Mouse (Mus musculus): ENCODE results near the gene Btbd2. TPM values are rescaled to one million over a fixed set of nuclear protein-coding genes. Genes with fewer than 3 reads are reported as not detected.

Gene Btbd2
- polyA plus RNA-seq, 1 experiment from 2014 or later = 71.6 TPM

DNA sequence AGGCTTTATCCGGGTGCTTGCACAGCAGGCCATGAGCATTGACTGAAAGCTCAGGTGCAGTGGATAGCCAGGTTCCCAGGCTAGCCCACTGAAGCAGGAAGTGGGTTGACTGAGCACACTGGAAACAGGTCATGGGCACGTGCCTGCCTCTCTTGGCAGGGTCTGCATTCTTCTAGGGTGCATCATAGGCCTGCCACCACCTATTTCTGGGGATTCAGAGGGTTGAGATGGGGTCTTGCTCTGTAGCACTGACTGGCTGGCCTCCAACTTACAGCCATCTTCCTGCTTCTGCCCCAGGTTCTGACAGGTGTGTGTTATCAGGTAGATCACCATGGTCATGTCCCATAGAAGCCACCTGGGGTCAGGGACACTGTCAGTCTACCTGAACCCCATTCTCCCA, 51.9 kb downstream of the Btbd2 start:
- 97% methylated on average over 2 of the region's 2 CpGs for WGBS
- peaks cover 49% of the 10 kb centered on the region for H3K36me3 ChIP-seq (replicated peaks)
- H3K4me3 ChIP-seq = no peak overlapping the region
- H3K4me1 ChIP-seq = peaks cover 30% of the 10 kb centered on the region
- H3K27me3 ChIP-seq (ENCODE audit: poor library complexity, severe bottlenecking) = no peaks in the 10 kb centered on the region
- no peak for DNase-seq (ENCODE audit: extremely low spot score, low spot score)
- H3K9me3 ChIP-seq = no peaks in the 10 kb centered on the region
- no peak overlapping the region for H3K27ac ChIP-seq

GRCm38 (mm10) chr10:80604001-80604509, 52.8 kb downstream of the Btbd2 start:
- Histone ChIP-seq H3K27me3 (ENCODE audit: poor library complexity, severe bottlenecking) (no peaks in the 10 kb centered on the region), H3K27ac (peak overlapping the region; percentile 90; the same call in 1 of the 2 replicates), H3K4me3 (peak overlapping the region; percentile 79), H3K36me3 (replicated peaks) (peaks cover 40% of the 10 kb centered on the region), H3K4me1 (peaks cover 30% of the 10 kb centered on the region), H3K9me3 (no peaks in the 10 kb centered on the region)
- 93% methylated on average over 7 of the region's 7 CpGs for WGBS
- DNase-seq (ENCODE audit: extremely low spot score, low spot score) = no peak

GRCm38 (mm10) chr10:80603364-80603763, 53.5 kb downstream of the Btbd2 start:
- 37% methylated on average over 7 of the region's 7 CpGs for WGBS
- Histone ChIP-seq H3K4me3 (peak overlapping the region; percentile 79), H3K4me1 (peaks cover 30% of the 10 kb centered on the region), H3K27me3 (ENCODE audit: poor library complexity, severe bottlenecking) (no peaks in the 10 kb centered on the region), H3K27ac (peak overlapping the region; percentile 90), H3K9me3 (no peaks in the 10 kb centered on the region), H3K36me3 (replicated peaks) (peaks cover 33% of the 10 kb centered on the region)
- DNase-seq (ENCODE audit: extremely low spot score, low spot score) = no peak

- peak; percentile 96 for DNase-seq (ENCODE audit: extremely low spot score, low spot score)
- WGBS = under 1% methylated on average over 54 of the region's 54 CpGs
Observed at GRCm38 (mm10) chr10:80602698-80603325, 54.1 kb downstream of the Btbd2 start, which contains the start of the genes Scamp4 and Adat3. Gene Scamp4 (plus strand): TSS chr10:80602872. Gene Adat3 (plus strand): TSS chr10:80602880.

GRCm38 (mm10) chr10:80596318-80596717, 60.6 kb downstream of the Btbd2 start:
- no peaks in the 10 kb centered on the region for H3K4me1 ChIP-seq
- H3K4me3 ChIP-seq = no peak overlapping the region
- no peaks in the 10 kb centered on the region for H3K27me3 ChIP-seq (ENCODE audit: poor library complexity, severe bottlenecking)
- DNase-seq (ENCODE audit: extremely low spot score, low spot score) = no peak
- H3K36me3 ChIP-seq (replicated peaks) = no peaks in the 10 kb centered on the region
- H3K9me3 ChIP-seq = no peaks in the 10 kb centered on the region
- no peak overlapping the region for H3K27ac ChIP-seq
- 62% methylated on average over 4 of the region's 4 CpGs for WGBS

More at GRCm38 (mm10) chr10:80602698-80603325, 54.1 kb downstream of the Btbd2 start, which contains the start of the genes Scamp4 and Adat3:
- Histone ChIP-seq H3K27ac (peak within 1 kb of the TSS; percentile 90), H3K36me3 (replicated peaks) (peaks cover 27% of the 10 kb centered on the region), H3K27me3 (ENCODE audit: poor library complexity, severe bottlenecking) (no peaks in the 10 kb centered on the region), H3K4me1 (peaks cover 30% of the 10 kb centered on the region), H3K4me3 (peak within 1 kb of the TSS; percentile 79), H3K9me3 (no peaks in the 10 kb centered on the region)

Small RNA genes lying within 50 kb of the gene (microRNA-seq; reads per million reads assigned to microRNA genes)
- not detected for gene Mir6912

Other genes with a start within 250 kb of the Btbd2 start
- 191 and 199 TPM in 2 replicates for gene Tcf3, start 223.4 kb downstream of the Btbd2 start, polyA plus RNA-seq (2016; fragmentation: Nextera tagmentation; extraction: Ambion mirVana)
- gene Onecut3, start 162.2 kb downstream of the Btbd2 start, polyA plus RNA-seq (2016; fragmentation: Nextera tagmentation; extraction: Ambion mirVana) = 0.05 and 0.07 TPM in 2 replicates
- gene Atp8b3, start 117.9 kb downstream of the Btbd2 start, polyA plus RNA-seq (2016; fragmentation: Nextera tagmentation; extraction: Ambion mirVana) = 0.51 and 0.71 TPM in 2 replicates
- 32.8 and 34.8 TPM in 2 replicates for gene Rexo1, start 95.5 kb downstream of the Btbd2 start, polyA plus RNA-seq (2016; fragmentation: Nextera tagmentation; extraction: Ambion mirVana)
- gene Klf16, start 79.8 kb downstream of the Btbd2 start, polyA plus RNA-seq (2016; fragmentation: Nextera tagmentation; extraction: Ambion mirVana) = 7.4 and 7.5 TPM in 2 replicates
- 71.8 and 75.5 TPM in 2 replicates for gene Abhd17a, start 66.7 kb downstream of the Btbd2 start, polyA plus RNA-seq (2016; fragmentation: Nextera tagmentation; extraction: Ambion mirVana)
- gene Scamp4, start 54.2 kb downstream of the Btbd2 start, polyA plus RNA-seq (2016; fragmentation: Nextera tagmentation; extraction: Ambion mirVana) = 91.5 and 93.0 TPM in 2 replicates
- gene Adat3, start 54.2 kb downstream of the Btbd2 start, polyA plus RNA-seq (2016; fragmentation: Nextera tagmentation; extraction: Ambion mirVana) = 10.7 and 11.9 TPM in 2 replicates
- gene Gm49322, start 51.0 kb downstream of the Btbd2 start, polyA plus RNA-seq (2016; fragmentation: Nextera tagmentation; extraction: Ambion mirVana) = 4.7 and 5.6 TPM in 2 replicates
- 123 and 133 TPM in 2 replicates for gene Csnk1g2, start 34.2 kb downstream of the Btbd2 start, polyA plus RNA-seq (2016; fragmentation: Nextera tagmentation; extraction: Ambion mirVana)
- 91.0 and 100 TPM in 2 replicates for gene Mknk2, start 21.0 kb upstream of the Btbd2 start, polyA plus RNA-seq (2016; fragmentation: Nextera tagmentation; extraction: Ambion mirVana)
- 53.9 and 54.7 TPM in 2 replicates for gene Mob3a, start 44.9 kb upstream of the Btbd2 start, polyA plus RNA-seq (2016; fragmentation: Nextera tagmentation; extraction: Ambion mirVana)
- 7.7 and 10.9 TPM in 2 replicates for gene Izumo4, start 45.1 kb upstream of the Btbd2 start, polyA plus RNA-seq (2016; fragmentation: Nextera tagmentation; extraction: Ambion mirVana)
- 58.2 and 58.7 TPM in 2 replicates for gene Ap3d1, start 85.2 kb upstream of the Btbd2 start, polyA plus RNA-seq (2016; fragmentation: Nextera tagmentation; extraction: Ambion mirVana)
- 20.8 and 21.7 TPM in 2 replicates for gene Dot1l, start 98.1 kb upstream of the Btbd2 start, polyA plus RNA-seq (2016; fragmentation: Nextera tagmentation; extraction: Ambion mirVana)
- 110 and 118 TPM in 2 replicates for gene Sf3a2, start 141.1 kb upstream of the Btbd2 start, polyA plus RNA-seq (2016; fragmentation: Nextera tagmentation; extraction: Ambion mirVana)
- 196 and 197 TPM in 2 replicates for gene Plekhj1, start 141.6 kb upstream of the Btbd2 start, polyA plus RNA-seq (2016; fragmentation: Nextera tagmentation; extraction: Ambion mirVana)
- 0.09 TPM in 2 replicates for gene Amh, start 148.2 kb upstream of the Btbd2 start, polyA plus RNA-seq (2016; fragmentation: Nextera tagmentation; extraction: Ambion mirVana)
- gene Jsrp1, start 156.4 kb upstream of the Btbd2 start, polyA plus RNA-seq (2016; fragmentation: Nextera tagmentation; extraction: Ambion mirVana) = 0.40 and 0.65 TPM in 2 replicates
- gene Oaz1, start 169.6 kb upstream of the Btbd2 start, polyA plus RNA-seq (2016; fragmentation: Nextera tagmentation; extraction: Ambion mirVana) = 2,273 and 2,281 TPM in 2 replicates
- 1.5 and 2.0 TPM in 2 replicates for gene Lingo3, start 187.0 kb upstream of the Btbd2 start, polyA plus RNA-seq (2016; fragmentation: Nextera tagmentation; extraction: Ambion mirVana)
- 351 and 360 TPM in 2 replicates for gene Lsm7, start 198.1 kb upstream of the Btbd2 start, polyA plus RNA-seq (2016; fragmentation: Nextera tagmentation; extraction: Ambion mirVana)
- gene Sppl2b, start 198.2 kb upstream of the Btbd2 start, polyA plus RNA-seq (2016; fragmentation: Nextera tagmentation; extraction: Ambion mirVana) = 43.9 and 44.9 TPM in 2 replicates
- 0.05 TPM in 1 of 2 replicates, not detected in the other for gene Tmprss9, start 214.8 kb upstream of the Btbd2 start, polyA plus RNA-seq (2016; fragmentation: Nextera tagmentation; extraction: Ambion mirVana)
- 395 and 401 TPM in 2 replicates for gene Timm13, start 243.9 kb upstream of the Btbd2 start, polyA plus RNA-seq (2016; fragmentation: Nextera tagmentation; extraction: Ambion mirVana)

All from forebrain, embryonic 10.5 days (tissue).